Mouse (Mus musculus): ENCODE results near the gene Kl.

DNA sequence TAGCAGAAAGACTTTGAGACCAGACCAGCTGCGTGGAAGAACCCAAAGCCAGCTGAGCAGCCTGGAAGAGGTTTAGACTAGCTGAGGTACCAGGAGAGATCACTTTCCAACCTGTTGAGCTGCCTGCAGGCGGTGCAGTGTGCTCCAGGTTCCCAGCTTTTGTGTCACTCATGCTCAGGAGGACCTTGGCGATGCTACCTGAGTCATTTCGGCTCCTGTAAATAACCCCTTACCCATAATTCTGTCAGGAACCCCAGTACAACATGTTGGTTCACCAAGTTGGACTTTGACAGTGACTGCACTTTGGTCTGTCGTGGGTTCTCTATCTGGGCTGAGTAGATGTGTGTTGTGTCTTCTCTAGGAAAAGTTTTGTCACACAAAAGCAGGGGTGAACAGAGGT is 66.0 kb downstream of the Kl start:
- TF ChIP-seq POLR2A (IDR thresholded peaks at IDR 0.05; ENCODE audit: low read depth, low read length) (no peak), CTCF (conservative IDR thresholded peaks at IDR 0.05; ENCODE audit: insufficient read depth, insufficient read length, low read depth, low read length) (peak; percentile 15; the same call in 1 of the 2 replicates)

Data from kidney, adult 2 months (tissue).